Mouse (Mus musculus) limb, embryonic 11.5 days (tissue): ENCODE measurements around the gene Itpripl2. TPM values are rescaled to one million over a fixed set of nuclear protein-coding genes. Genes with fewer than 3 reads are reported as not detected.

Experiments used
- ATAC-seq: fragments of 200-750 bp; cut with Nextera tagmentation; 2 replicates; pipeline ENCODE4 v1.8.0; 2017; ENCODE audit warnings: low read depth; ENCODE audit not compliant: insufficient number of reproducible peaks, low FRiP score, low TSS enrichment
- DNase-seq: peaks from one replicate; pipeline ENCODE4 v3.0.0-alpha.2; 2015; ENCODE audit warnings: low spot score
- H3K27ac ChIP-seq: fragments of 300-500 bp; sonication (generic); replicated peaks from 2 replicates; pipeline ENCODE4 v1.5.1; 2014; ENCODE audit warnings: low read depth, mild to moderate bottlenecking, low read length
- H3K27me3 ChIP-seq: fragments of 300-500 bp; sonication (generic); 2 replicates; pipeline ENCODE4 v1.6.1; 2014; ENCODE audit warnings: mild to moderate bottlenecking, low read length, mixed read lengths; ENCODE audit not compliant: control insufficient read depth, insufficient read depth
- H3K36me3 ChIP-seq: fragments of 300-500 bp; sonication (generic); 2 replicates; pipeline ENCODE4 v1.6.1; 2014; ENCODE audit warnings: mild to moderate bottlenecking, low read length, moderate library complexity, mixed read lengths; ENCODE audit not compliant: control insufficient read depth, insufficient read depth
- H3K4me1 ChIP-seq: fragments of 300-500 bp; sonication (generic); 2 replicates; pipeline ENCODE4 v1.6.1; 2014; ENCODE audit warnings: low read length, mixed read lengths; ENCODE audit not compliant: control insufficient read depth, insufficient read depth
- H3K4me2 ChIP-seq: fragments of 300-500 bp; sonication (generic); 2 replicates; pipeline ENCODE4 v1.6.1; 2014; ENCODE audit warnings: low read depth, mild to moderate bottlenecking, moderate library complexity; ENCODE audit not compliant: severe bottlenecking
- H3K4me3 ChIP-seq: fragments of 300-500 bp; sonication (generic); 2 replicates; pipeline ENCODE4 v1.5.1; 2014; ENCODE audit warnings: low read depth, low read length
- H3K9ac ChIP-seq: fragments of 300-500 bp; sonication (generic); 2 replicates; pipeline ENCODE4 v1.6.1; 2014; ENCODE audit warnings: mild to moderate bottlenecking, low read length
- H3K9me3 ChIP-seq: fragments of 300-500 bp; sonication (generic); 2 replicates; pipeline ENCODE4 v1.6.1; 2016; ENCODE audit warnings: low read length; ENCODE audit not compliant: control insufficient read depth
- WGBS: fragments of 180-500 bp; shearing (Covaris S2); extraction: QIAGEN DNeasy Blood & Tissue Kit; methylation state at CpG from one replicate; pipeline ENCODE4 v1.1.7; 2014; 5-methylcytosine and 5-hydroxymethylcytosine counted together
- polyA plus RNA-seq: library from polyadenylated mRNA; unstranded; fragments of >200 nt; fragmentation: Nextera tagmentation; extraction: Ambion mirVana; gene quantifications from 2 replicates; pipeline ENCODE4 v1.2.1, GENCODE M21; 2014

The Itpripl2 gene
- polyA plus RNA-seq = 1.3 TPM in 2 replicates

- peak; percentile 85 for ATAC-seq
- WGBS = under 1% methylated on average over 55 of the region's 55 CpGs
- DNase-seq = peak; percentile 85
- Histone ChIP-seq H3K9ac (peak within 1 kb of the TSS; percentile 94), H3K27ac (peak within 1 kb of the TSS; percentile 70; the same call in 1 of the 2 replicates), H3K4me3 (peak within 1 kb of the TSS; percentile 71), H3K36me3 (no peaks in the 10 kb centered on the region), H3K9me3 (no peaks in the 10 kb centered on the region), H3K4me1 (peaks cover 4% of the 10 kb centered on the region; the same call in 1 of the 2 replicates), H3K4me2 (peak within 1 kb of the TSS; percentile 83), H3K27me3 (peaks cover 10% of the 10 kb centered on the region)
Observed at GRCm38 (mm10) chr7:118491431-118492147, at the start of gene Itpripl2. Itpripl2 (minus strand) TSS chr7:118491975.

DNA sequence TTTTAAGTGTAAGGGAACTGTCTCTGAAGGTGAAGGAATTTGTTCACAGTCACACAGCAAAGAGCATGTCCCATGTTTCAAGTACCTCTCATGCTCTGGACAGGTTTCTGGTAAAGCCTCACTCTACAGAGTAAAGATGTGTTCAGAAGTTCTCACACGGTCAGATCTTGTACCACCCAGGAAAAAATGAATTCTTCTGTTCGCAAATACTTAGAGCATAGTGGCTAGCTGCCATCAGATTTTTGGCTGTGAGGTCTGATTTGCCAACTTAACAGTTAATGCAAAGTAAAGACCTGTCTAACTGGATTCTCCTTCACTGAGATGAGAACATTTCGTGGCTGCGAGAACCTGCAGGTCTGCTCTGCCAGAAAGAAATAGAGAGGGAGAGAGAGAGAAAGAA, 43.3 kb upstream of the Itpripl2 start:
- no peak overlapping the region for H3K4me2 ChIP-seq
- DNase-seq = no peak
- H3K9me3 ChIP-seq = no peaks in the 10 kb centered on the region
- no peak overlapping the region for H3K9ac ChIP-seq
- no peak overlapping the region for H3K27ac ChIP-seq
- no peaks in the 10 kb centered on the region for H3K27me3 ChIP-seq
- no peak for ATAC-seq
- no peaks in the 10 kb centered on the region for H3K36me3 ChIP-seq
- no peaks in the 10 kb centered on the region for H3K4me1 ChIP-seq
- H3K4me3 ChIP-seq = no peak overlapping the region
- WGBS = 90% methylated on average over 4 of the region's 4 CpGs

GRCm38 (mm10) chr7:118534326-118534725, 42.6 kb upstream of the Itpripl2 start:
- WGBS = 73% methylated on average over 3 of the region's 3 CpGs
- Histone ChIP-seq H3K9me3 (no peaks in the 10 kb centered on the region), H3K4me2 (no peak overlapping the region), H3K4me3 (no peak overlapping the region), H3K9ac (no peak overlapping the region), H3K27ac (no peak overlapping the region), H3K4me1 (no peaks in the 10 kb centered on the region), H3K36me3 (no peaks in the 10 kb centered on the region), H3K27me3 (no peaks in the 10 kb centered on the region)
- no peak for DNase-seq
- ATAC-seq = no peak

GRCm38 (mm10) chr7:118533178-118533578, 41.4 kb upstream of the Itpripl2 start, which contains the start of gene Coq7:
Coq7 (minus strand) TSS chr7:118533356.
- Histone ChIP-seq H3K9ac (peak within 1 kb of the TSS; percentile 81), H3K4me2 (peak within 1 kb of the TSS; percentile 65), H3K9me3 (no peaks in the 10 kb centered on the region), H3K4me1 (no peaks in the 10 kb centered on the region), H3K27ac (peak within 1 kb of the TSS; percentile 83; the same call in 1 of the 2 replicates), H3K4me3 (peak within 1 kb of the TSS; percentile 52), H3K36me3 (0 out of 2 replicates have a peak, but pooled peaks cover 2% of the 10 kb centered on the region), H3K27me3 (no peaks in the 10 kb centered on the region)
- DNase-seq (peak; percentile 98), ATAC-seq (peak; percentile 100)
- under 1% methylated on average over 31 of the region's 31 CpGs for whole genome bisulfite sequencing

- Histone ChIP-seq H3K4me2 (peak overlapping the region; percentile 65), H3K27ac (peak overlapping the region; percentile 83; the same call in 1 of the 2 replicates), H3K4me3 (peak overlapping the region; percentile 52), H3K27me3 (no peaks in the 10 kb centered on the region), H3K36me3 (0 out of 2 replicates have a peak, but pooled peaks cover 2% of the 10 kb centered on the region), H3K9ac (peak overlapping the region; percentile 81), H3K9me3 (no peaks in the 10 kb centered on the region), H3K4me1 (no peaks in the 10 kb centered on the region)
- ATAC-seq (peak; percentile 94), DNase-seq (peak; percentile 96)
- WGBS = 1% methylated on average over 36 of the region's 36 CpGs
Observed at GRCm38 (mm10) chr7:118532519-118533177, 40.9 kb upstream of the Itpripl2 start.

DNA sequence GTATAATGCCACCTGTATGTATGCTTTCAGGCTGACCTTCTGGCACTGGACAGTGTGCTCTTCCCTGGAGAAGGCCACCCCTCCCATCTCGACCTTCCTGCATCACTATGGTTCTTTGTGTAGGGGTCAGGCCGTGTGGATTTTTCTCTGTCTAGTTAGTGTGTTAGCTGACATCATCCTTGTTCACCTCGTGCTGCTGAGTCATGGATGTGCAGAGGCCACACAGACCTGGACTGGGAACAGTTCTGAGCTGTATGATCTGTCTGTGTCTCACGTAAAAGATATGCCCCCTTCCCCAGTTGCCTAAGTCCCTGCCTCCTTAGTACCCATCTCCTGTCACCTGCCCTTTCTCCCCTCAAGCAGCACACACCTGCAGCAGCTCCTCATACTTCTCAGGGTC, 35.2 kb upstream of the Itpripl2 start:
- no peaks in the 10 kb centered on the region for H3K27me3 ChIP-seq
- no peak for ATAC-seq
- H3K9me3 ChIP-seq = no peaks in the 10 kb centered on the region
- no peak overlapping the region for H3K4me2 ChIP-seq
- WGBS = 86% methylated on average over 4 of the region's 4 CpGs
- H3K36me3 ChIP-seq = peaks cover 6% of the 10 kb centered on the region; the same call in 1 of the 2 replicates
- no peak overlapping the region for H3K4me3 ChIP-seq
- no peak for DNase-seq
- no peak overlapping the region for H3K9ac ChIP-seq
- H3K4me1 ChIP-seq = no peaks in the 10 kb centered on the region
- no peak overlapping the region for H3K27ac ChIP-seq

DNA sequence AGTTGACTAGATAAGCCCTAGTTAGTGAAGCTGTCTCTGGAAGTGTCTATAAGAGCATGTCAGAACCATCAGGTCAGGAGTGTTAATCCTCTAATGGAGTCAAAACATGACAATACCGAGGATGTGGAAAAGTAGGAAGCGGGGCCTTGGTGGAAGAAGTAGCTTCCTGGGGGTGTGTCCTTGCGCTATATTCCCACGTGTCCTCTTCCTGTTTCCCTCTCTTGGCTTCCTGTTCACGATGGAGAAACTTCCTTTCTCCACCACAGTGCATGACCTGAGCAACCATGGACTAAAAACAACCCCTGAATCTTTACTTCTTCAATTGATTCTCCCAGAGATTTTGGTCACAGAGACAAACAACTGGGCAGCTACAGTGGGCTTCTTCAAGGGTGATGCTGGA, 30.3 kb upstream of the Itpripl2 start:
- WGBS = 89% methylated on average over 5 of the region's 5 CpGs
- ATAC-seq = no peak

GRCm38 (mm10) chr7:118519661-118520060, 27.9 kb upstream of the Itpripl2 start:
- no peak for DNase-seq
- Histone ChIP-seq H3K9ac (no peak overlapping the region), H3K36me3 (no peaks in the 10 kb centered on the region), H3K27ac (no peak overlapping the region), H3K9me3 (no peaks in the 10 kb centered on the region), H3K4me3 (no peak overlapping the region), H3K27me3 (no peaks in the 10 kb centered on the region), H3K4me1 (no peaks in the 10 kb centered on the region), H3K4me2 (no peak overlapping the region)
- no peak for ATAC-seq
- WGBS = 81% methylated on average over 8 of the region's 8 CpGs

More for the DNA sequence above, 30.3 kb upstream of the Itpripl2 start:
- Histone ChIP-seq H3K9me3 (no peaks in the 10 kb centered on the region), H3K4me1 (no peaks in the 10 kb centered on the region), H3K4me2 (no peak overlapping the region), H3K27ac (no peak overlapping the region), H3K27me3 (no peaks in the 10 kb centered on the region), H3K4me3 (no peak overlapping the region), H3K36me3 (peaks cover 3% of the 10 kb centered on the region; the same call in 1 of the 2 replicates), H3K9ac (no peak overlapping the region)
- DNase-seq = no peak
